In genomic region chr2:92904307-92904859, GRCm38 (mm10) we compare ENCODE assay signal across 8 mouse cellular contexts. TPM values are rescaled to one million over a fixed set of nuclear protein-coding genes. Genes with fewer than 3 reads are reported as not detected.
DNase-seq lines count a peak whose midpoint lies in the region; ATAC-seq and TF ChIP-seq lines count a peak whose summit lies in the region.
"Had no signal": no experiment of that assay in that cellular context is flagged by ENCODE, and none has a peak within 500 bp of the region (broad histone marks: within the 10 kb centered on the region; RNA-seq: fewer than 3 reads in every experiment).

No protein-coding gene starts in this region.

- peak; percentile 57 for ATAC-seq in embryonic facial prominence, embryonic 14.5 days (ENCODE audit: low read depth)
- no peak for ATAC-seq in intestine, postnatal 0 days
- no peak for ATAC-seq in lung, postnatal 0 days

- H3K9ac ChIP-seq in embryonic facial prominence, embryonic 14.5 days (ENCODE audit: low read depth, low read length): no peak overlapping the region
- H3K9ac ChIP-seq in intestine, postnatal 0 days (ENCODE audit: low read depth, low read length): no peak overlapping the region
- no peak overlapping the region for H3K9ac ChIP-seq in lung, postnatal 0 days (replicated peaks; ENCODE audit: low read depth)
- H3K9ac ChIP-seq: heart, embryonic 13.5 days had no signal

- no peaks in the 10 kb centered on the region; the same call in 1 of the 2 replicates for H3K27me3 ChIP-seq in embryonic facial prominence, embryonic 14.5 days (replicated peaks; ENCODE audit: control insufficient read depth, insufficient read depth, low read length)
- peaks cover 4% of the 10 kb centered on the region; the same call in 1 of the 2 replicates for H3K27me3 ChIP-seq in intestine, postnatal 0 days (replicated peaks; ENCODE audit: control insufficient read depth, insufficient read depth, low read length)
- no peaks in the 10 kb centered on the region for H3K27me3 ChIP-seq in lung, postnatal 0 days (replicated peaks; ENCODE audit: insufficient read depth, low read length)

- no peak overlapping the region for H3K4me3 ChIP-seq in embryonic facial prominence, embryonic 14.5 days (ENCODE audit: low read depth, low read length)
- H3K4me3 ChIP-seq in intestine, postnatal 0 days (ENCODE audit: low read depth, low read length): no peak overlapping the region
- H3K4me3 ChIP-seq in lung, postnatal 0 days (ENCODE audit: low read depth, low read length): no peak overlapping the region
- H3K4me3 ChIP-seq: heart, embryonic 13.5 days had no signal

- H3K27ac ChIP-seq in embryonic facial prominence, embryonic 14.5 days (replicated peaks; ENCODE audit: low read depth, low read length): no peak overlapping the region
- no peak overlapping the region for H3K27ac ChIP-seq in intestine, postnatal 0 days (ENCODE audit: low read depth, low read length)
- H3K27ac ChIP-seq in lung, postnatal 0 days (ENCODE audit: low read length): no peak overlapping the region
- H3K27ac ChIP-seq: heart, embryonic 13.5 days had no signal

- peak; percentile 54 for DNase-seq in right cerebral cortex, adult 18-20 months
- no peak for DNase-seq in right cerebral cortex, postnatal 25 days
- DNase-seq in brain, adult 2 months (ENCODE audit: low read depth, low spot score): peak; percentile 91
- peak; percentile 71 for DNase-seq in embryonic facial prominence, embryonic 14.5 days (ENCODE audit: low spot score)
- peak; percentile 71 for DNase-seq in lung, postnatal 0 days (ENCODE audit: low spot score)
- peak; percentile 64 to 78 for DNase-seq in right cerebral cortex, adult 2 months (ENCODE audit: low spot score in 2 of 2)

- no peaks in the 10 kb centered on the region for H3K36me3 ChIP-seq in embryonic facial prominence, embryonic 14.5 days (ENCODE audit: control insufficient read depth, insufficient read depth, low read length)
- H3K36me3 ChIP-seq in intestine, postnatal 0 days (ENCODE audit: control insufficient read depth, insufficient read depth): no peaks in the 10 kb centered on the region
- no peaks in the 10 kb centered on the region for H3K36me3 ChIP-seq in lung, postnatal 0 days (ENCODE audit: insufficient read depth, low read length)
- H3K36me3 ChIP-seq: heart, embryonic 13.5 days had no signal

- H3K9me3 ChIP-seq in embryonic facial prominence, embryonic 14.5 days (ENCODE audit: control insufficient read depth, low read length): no peaks in the 10 kb centered on the region
- 0 out of 2 replicates have a peak, but pooled peaks cover 4% of the 10 kb centered on the region for H3K9me3 ChIP-seq in intestine, postnatal 0 days (ENCODE audit: control insufficient read depth)
- no peaks in the 10 kb centered on the region for H3K9me3 ChIP-seq in lung, postnatal 0 days (ENCODE audit: low read length)
- H3K9me3 ChIP-seq: heart, embryonic 13.5 days had no signal

- peak; percentile 82 for TF ChIP-seq CTCF in intestine, postnatal 0 days (IDR thresholded peaks at IDR 0.05; ENCODE audit: low read depth)
- TF ChIP-seq CTCF in lung, postnatal 0 days (IDR thresholded peaks at IDR 0.05): peak; percentile 86

- no peak overlapping the region for H3K4me2 ChIP-seq in embryonic facial prominence, embryonic 14.5 days (ENCODE audit: low read depth, low read length)
- no peak overlapping the region for H3K4me2 ChIP-seq in intestine, postnatal 0 days (replicated peaks; ENCODE audit: low read depth)
- no peak overlapping the region for H3K4me2 ChIP-seq in lung, postnatal 0 days (replicated peaks; ENCODE audit: low read depth, low read length)
- H3K4me2 ChIP-seq: heart, embryonic 13.5 days had no signal

- TF ChIP-seq EP300 in lung, postnatal 0 days (IDR thresholded peaks at IDR 0.05): no peak

- no peaks in the 10 kb centered on the region for H3K4me1 ChIP-seq in embryonic facial prominence, embryonic 14.5 days (ENCODE audit: control insufficient read depth, insufficient read depth, low read length)
- no peaks in the 10 kb centered on the region for H3K4me1 ChIP-seq in intestine, postnatal 0 days (replicated peaks; ENCODE audit: control insufficient read depth, insufficient read depth, low read length)
- H3K4me1 ChIP-seq in lung, postnatal 0 days (ENCODE audit: insufficient read depth, low read depth, low read length): no peaks in the 10 kb centered on the region
- H3K4me1 ChIP-seq: heart, embryonic 13.5 days had no signal

- WGBS in embryonic facial prominence, embryonic 14.5 days: 28% methylated on average over 8 of the region's 8 CpGs
- 22% methylated on average over 8 of the region's 8 CpGs for WGBS in intestine, postnatal 0 days
- 25% methylated on average over 8 of the region's 8 CpGs for WGBS in lung, postnatal 0 days

RNA-seq across cellular contexts. Expression of gene Syt13, which starts 10.5 kb away (rescaled TPM):
- polyA plus RNA-seq in embryonic facial prominence, embryonic 14.5 days (2014; fragmentation: Nextera tagmentation; extraction: Ambion mirVana): 8.7 and 11.6 TPM in 2 replicates
- polyA plus RNA-seq in intestine, postnatal 0 days (2015; fragmentation: Nextera tagmentation; extraction: Ambion mirVana): 1.7 and 2.5 TPM in 2 replicates
- 0.24 and 0.32 TPM in 2 replicates for polyA plus RNA-seq in lung, postnatal 0 days (2015; fragmentation: Nextera tagmentation; extraction: Ambion mirVana)
